Mouse (Mus musculus): ENCODE results near the gene Eif2s1.
"Not testable (repeated sequence)": the region's sequence is repeated elsewhere in the genome, so short reads cannot be mapped to it uniquely, and the experiment has no call there.

Eif2s1 gene

DNA sequence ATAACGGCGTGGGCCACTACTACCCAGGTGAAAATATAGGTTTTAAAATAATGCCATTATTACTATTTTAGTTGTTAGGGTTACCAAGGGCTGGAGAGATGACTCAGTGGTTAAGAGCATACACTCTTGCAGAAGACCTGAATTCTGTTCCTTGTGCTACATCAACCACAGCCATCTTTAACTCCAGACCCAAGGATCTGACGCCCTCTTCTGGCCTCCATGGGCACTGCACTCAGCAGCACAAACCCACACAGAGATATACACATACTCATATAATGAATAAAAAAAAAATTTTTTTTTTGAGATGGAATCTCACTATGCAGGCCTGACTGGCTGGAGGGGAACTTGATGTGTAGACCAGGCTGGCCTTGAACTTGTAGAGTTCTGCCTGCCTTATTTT, 54.7 kb downstream of the Eif2s1 start:
- no peak for DNase-seq

DNA sequence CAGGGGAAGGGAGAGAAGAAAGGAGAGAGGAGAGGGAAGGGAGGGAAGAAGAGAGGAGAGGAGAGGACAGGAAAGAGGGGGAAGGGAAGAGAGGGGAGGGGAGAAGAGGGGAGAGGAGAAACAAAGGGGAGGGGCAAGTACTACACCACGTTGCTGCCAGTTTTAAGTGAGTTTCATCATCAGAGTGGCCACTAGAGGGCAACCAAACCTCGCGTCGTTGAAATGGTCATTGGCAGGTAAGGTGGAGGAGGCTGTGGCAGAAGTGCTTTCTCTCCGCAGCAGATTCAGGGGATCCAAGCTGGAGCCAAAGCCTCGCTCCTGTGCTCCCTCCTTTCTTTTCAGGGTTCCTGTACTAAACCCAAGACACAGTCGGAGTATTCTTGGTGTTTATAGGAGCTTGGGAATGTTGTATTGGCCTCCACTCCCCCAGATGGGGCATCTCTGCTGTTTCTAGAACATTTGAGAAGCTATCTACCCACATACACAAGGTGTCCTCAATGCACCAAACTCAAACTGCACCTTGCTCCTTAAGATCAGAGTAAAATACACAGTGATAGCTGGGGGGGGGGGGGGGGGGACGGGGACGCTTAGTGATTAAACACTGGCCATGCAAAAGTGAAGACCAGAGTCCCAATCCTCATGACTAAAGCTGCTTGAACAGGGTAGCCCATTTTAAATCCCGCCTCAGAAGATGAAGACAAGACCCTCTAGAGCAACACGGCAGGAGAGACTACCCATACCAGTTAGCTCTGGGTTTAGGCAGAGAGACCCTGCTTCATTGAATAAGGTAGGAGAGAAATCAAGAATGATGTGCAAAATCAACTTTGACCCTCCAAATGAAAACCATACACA, 56.8 kb downstream of the Eif2s1 start:
- DNase-seq = peak; percentile 76

DNA sequence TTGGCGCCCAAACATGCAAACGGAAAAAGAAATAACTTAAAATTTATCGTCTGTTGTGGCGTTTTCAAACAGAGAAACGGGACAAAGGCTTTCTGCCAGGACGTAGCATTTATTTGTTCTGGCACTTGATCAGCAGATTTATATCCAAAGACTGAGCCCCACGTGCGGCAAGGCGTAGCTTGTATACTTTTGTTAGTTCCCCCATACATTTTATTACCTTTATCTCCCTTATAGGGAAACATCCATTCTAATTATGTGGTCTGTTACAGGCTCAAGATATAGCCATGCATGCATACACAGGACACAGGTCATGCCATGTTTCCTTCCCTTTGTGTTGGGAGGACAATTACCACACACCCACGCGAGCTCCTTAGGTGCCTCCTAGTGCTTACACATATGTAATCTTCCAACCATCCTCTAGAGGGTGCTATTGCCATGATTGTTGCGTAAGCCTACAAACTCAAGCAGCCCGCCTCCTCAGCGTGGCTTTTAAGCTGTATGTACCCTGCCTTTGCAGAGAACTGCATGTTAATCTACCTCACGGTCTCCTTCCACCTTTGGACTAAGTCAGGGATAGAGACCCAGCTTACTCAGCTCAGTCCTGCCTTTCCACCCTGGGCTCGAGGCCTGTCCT, 57.6 kb downstream of the Eif2s1 start:
- peak; percentile 41 for DNase-seq

DNA sequence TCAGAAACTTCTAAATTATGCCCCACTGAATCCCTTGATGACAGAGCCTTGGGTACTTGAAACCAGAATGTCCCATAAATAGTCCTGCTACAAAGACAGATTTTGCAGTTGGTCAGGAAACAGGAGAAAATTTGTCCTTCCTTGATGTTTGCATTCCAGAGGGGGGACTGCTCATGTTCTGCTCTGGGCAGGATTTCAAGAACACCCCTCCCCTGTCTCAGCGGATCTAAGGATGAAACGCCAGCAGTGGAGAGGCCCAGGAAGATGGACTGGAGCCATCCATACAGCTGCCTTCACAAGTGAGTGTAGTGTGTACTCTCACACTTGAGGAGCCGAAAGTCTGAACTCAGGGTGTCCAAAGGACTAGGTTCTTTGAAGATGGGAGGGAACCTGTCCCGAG, 59.8 kb downstream of the Eif2s1 start:
- DNase-seq = no peak

DNA sequence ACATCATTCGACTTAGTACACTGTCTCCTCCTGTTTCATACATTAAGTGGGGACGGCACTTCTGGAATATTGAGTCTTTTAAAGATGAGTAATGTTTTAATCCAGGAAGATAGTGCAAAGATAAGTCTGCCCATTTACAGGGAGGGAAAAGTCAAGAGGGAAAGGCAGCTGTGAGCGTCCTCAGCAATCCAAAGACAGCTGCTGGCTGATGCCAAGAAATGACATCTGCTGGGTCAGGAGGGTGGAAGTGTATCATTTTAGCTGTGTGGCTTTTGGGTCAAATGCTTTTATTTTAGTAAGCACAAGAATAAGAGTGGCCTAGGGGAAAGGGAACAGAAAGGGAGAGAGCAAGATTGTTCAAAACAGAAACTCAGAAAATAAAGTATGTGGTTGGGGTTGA, 60.4 kb downstream of the Eif2s1 start:
- DNase-seq = no peak

DNA sequence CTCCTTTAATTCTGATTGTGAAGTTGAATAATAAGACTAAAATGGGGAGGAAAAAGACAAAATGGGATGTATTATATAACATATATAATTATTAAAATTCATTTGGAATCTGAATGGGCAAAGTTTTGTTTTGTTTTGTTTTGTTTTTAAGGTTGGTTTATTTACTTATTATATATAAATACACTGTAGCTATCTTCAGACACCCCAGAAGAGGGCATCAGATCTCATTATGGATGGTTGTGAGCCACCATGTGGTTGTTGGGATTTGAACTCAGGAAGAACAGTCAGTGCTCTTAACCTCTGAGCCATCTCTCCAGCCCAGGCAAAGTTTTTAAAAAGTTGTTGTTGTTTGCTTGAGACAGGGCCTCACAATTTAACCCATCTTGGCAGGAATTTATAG, 61.4 kb downstream of the Eif2s1 start:
- not testable (repeated sequence) for DNase-seq

DNA sequence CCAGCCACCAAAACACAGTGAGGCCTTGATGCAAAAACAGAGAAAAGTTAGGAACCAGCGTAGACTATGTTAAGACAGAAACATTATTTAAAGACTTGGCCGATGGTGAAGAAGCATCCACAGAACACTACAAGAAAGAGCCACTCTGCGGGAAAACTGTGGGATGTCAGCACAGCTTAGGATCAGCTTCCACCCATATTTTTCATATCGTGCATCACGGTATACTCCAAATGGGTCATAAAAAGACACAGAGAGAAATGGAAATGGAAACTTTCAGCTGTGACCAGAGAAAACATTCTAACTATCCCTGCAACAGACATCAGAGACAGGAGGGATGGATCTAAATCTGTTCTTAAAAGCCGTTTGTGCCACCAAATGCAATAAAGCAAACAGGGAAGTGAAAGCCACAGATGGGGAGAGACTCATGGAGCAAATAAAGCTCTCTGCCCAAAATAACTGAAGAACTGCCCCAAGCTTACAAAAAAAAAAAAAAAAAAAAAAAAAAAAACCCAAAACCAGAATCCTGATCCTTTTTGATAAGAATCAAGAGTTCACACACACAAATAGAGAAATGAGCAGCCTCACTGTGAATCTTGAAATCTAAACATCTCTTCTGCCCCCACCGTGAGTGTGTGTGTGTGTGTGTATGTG, 62.0 kb downstream of the Eif2s1 start:
- DNase-seq = no peak

DNA sequence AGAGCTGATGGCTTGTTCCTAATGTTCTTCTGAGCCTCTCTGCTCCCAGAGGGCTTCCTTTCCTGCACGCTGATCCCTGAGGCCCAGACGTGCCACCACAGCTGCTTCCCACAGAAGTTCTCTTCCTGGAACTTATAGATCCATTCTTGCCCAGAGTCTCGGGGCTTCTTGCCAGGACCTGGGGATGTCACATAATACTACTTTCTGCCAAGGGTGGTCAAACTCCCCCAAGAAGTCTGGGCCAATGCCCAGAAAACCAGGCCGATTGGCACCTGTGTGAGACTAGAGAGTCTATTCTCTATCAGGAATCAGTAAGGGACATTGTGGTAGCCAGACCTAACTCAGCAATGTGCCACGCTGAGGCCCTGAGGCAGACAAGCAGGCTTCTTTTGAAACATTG, 65.7 kb downstream of the Eif2s1 start:
- no peak for DNase-seq

DNA sequence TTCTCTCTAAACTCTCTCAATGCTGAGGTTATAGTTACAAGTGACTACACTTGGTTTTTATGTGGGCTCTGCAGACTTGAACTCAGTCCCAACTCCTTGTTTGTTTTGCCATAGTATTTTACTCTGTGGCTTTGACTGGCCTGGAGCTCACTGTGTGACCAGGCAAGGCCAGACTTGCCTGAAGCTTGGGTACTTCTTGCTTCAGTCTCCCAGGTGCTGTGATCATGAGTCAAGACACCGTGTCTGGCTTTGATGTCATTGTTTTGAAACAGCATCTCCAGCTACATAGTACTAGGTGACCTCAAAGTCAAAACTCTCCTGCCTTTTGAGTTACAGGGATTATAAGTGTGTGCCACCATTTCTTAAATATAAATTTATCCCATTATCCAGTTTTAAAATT, 68.3 kb downstream of the Eif2s1 start:
- no peak for DNase-seq

DNA sequence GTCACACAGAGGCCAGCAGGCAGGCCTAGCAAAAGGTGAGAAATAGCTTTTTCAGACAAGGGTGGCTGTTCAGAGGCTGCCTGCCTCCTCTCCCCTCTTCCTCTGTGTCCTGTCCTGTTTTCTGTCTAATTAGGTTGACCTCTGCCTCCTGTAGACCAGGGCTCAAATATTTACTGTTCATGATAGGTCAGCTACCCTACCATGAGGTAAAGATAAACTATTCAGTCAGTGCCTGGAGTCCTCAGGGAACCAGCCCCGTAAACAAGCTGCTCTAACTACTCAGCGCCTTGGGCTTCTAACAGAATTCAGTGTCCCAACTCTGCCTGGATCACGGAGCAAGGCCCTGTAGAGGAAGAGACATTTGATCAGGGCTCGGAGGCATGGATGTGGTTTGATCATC, 74.9 kb downstream of the Eif2s1 start:
- no peak for DNase-seq

All from right cerebral cortex, postnatal 14 days (tissue).